Mouse (Mus musculus): ENCODE measurements at regions not wholly inside any gene's neighbourhood (a gene's known extent, or its start where the extent isn't known, plus 50 kb on each side); places are given as distances from the start of the nearest gene placed in this dataset.

DNA sequence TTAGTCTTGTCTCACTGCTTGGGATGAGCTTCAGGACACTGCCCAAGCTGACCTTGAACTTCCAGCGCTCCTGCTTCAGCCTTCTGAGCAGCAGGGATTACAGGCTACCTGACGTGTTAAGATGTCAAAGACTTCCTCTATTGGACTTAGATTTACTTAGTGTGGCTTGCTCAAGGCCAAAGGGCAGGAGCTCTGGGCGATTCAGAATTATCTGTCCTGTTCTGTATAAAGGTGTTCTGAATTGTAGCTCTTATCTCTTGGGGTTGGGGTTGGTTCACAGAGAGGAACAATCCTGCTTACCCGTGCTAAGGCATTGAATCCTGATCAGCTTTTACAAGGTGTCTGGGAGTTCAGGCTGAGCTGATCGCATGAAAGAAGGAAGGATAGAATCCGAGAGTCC, 449.3 kb upstream of the Mgmt start:
- no peak for DNase-seq (ENCODE audit: low read depth)

DNA sequence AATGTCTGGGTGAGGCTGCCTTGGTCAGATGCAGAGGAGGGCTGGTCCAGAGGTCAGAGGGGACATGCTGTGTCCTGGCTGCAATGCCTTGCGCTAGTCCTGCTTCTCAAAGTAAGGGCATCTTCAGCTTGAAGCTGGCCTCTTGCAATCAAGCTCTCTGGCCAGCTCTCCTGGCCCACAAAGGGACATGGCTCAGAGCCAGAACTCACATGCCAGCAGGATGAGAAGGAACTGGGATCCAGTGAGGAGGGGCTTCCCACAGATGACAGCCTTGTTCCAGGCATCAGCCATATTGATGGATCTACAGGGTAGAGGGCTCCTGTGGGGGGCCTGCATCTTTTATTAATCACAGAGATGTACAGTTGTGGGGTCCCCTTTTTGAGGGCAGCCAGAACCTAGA, 445.1 kb upstream of the Mgmt start:
- no peak for DNase-seq (ENCODE audit: low read depth)

DNA sequence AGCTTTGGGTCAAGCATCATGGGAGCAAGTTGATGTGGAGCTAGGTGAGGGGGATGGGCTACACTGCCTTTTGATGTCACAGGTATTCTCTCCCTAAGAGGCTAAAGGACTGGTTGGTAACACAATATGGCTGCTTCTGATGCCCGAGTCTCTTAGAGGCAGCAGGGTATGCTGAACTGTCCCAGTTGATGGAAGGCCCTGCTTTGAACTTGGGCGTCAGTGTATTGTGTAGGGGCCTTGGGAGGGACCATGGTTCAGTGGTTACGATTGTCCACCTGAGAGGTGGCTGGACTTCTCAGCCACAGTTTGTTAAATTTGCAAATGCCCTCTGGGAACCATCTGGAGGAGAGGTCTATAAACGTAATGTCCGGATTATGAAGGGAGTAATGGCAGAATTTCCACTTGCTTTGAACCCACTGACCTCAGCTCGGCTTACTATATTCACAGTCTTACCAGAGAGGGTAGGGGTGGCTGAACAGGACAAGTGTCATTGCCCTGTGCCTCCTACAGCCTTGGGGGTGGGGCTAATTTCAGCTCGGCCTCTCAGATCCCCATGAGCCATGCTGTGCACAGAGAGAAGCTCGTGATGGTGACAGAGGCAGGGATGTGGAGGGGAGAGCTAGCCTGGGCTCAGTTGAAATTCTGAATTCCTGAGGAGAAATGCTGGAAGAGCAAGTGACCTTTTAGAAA, 442.6 kb upstream of the Mgmt start:
- no peak for DNase-seq (ENCODE audit: low read depth)

DNA sequence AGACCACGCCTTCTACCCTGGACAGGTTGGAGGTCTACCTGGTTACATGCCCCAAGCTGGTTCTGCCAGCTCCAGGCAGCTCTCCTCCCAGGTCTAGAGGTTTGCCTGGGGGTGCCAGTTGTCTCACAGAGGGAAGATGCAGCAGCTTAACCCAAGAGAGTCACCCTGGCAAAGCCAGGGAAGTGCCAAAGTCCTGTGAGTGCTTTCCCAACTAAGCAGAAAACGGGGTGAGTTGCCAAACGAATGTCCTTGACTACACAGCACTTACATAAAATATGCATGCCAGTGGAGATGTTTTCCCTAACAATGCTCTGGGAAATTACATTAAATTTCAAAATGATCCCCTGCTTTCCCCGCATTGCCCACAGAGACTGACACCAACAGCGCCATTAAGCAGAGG, 441.9 kb upstream of the Mgmt start:
- no peak for DNase-seq (ENCODE audit: low read depth)

DNA sequence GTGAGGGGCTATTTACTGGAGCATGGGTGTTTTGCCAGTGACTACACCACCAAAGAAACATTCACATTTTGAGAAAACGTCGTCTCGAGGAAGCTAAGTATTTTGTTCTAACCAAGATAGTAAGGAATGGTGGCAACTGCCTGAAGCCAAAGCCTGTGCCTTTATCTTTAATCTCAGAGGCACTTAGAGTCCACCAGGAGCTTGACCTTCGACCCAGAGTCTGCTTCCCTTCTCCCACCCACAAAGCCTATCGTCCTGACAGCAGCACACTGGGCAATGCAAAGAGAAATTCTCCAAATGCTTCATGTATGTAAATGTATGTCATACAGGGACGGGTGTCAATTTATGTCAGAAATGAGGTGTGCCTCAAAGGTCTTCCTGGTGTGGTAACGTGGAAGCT, 437.2 kb upstream of the Mgmt start:
- no peak for DNase-seq (ENCODE audit: low read depth)

DNA sequence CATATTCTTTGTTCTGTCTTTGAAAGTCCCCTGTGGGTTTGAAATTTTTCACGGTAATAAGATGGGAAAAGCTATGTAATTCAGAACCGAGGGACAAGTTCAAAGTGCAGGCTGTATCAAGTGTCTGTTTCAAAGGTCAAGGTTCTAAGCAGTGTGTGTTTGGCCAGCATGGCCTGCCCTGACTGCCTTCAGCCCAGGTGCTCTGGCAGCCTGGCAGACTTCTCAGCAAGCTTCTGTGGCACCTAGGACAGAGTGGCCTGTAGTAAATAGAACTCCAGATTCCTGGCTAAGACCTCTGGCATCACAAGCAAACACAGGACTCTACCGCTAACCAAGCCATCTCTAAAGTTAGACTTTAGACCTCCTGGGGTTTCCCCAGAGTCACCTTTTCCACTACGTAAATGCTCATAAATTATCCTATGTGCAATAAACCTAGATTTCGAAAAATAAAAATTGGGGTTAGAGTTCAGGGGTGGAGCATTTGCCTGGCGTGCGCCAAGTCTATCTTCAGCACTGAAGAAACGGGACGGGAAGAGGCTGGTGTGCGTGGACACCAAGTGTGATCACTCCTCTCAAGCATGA, 436.5 kb upstream of the Mgmt start:
- no peak for DNase-seq (ENCODE audit: low read depth)

DNA sequence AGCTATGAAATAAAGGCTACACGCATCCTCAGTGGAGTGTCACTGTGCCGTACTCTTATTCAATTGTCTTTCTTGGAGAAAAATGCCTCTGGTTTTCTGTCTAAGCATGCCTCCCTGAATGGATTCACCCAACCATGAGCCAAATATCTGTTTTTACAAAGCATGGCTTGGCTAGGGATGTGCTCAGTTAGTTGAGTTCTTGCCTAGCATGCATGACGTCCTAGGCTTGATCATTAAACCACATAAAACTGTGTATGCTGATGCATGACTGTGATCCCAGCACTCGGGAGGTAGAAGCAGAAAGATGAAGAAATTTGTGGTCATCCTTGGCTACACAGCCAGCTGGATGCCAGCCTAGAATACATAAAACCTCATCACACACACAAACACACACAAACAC, 417.3 kb upstream of the Mgmt start:
- no peak for DNase-seq (ENCODE audit: low read depth)

DNA sequence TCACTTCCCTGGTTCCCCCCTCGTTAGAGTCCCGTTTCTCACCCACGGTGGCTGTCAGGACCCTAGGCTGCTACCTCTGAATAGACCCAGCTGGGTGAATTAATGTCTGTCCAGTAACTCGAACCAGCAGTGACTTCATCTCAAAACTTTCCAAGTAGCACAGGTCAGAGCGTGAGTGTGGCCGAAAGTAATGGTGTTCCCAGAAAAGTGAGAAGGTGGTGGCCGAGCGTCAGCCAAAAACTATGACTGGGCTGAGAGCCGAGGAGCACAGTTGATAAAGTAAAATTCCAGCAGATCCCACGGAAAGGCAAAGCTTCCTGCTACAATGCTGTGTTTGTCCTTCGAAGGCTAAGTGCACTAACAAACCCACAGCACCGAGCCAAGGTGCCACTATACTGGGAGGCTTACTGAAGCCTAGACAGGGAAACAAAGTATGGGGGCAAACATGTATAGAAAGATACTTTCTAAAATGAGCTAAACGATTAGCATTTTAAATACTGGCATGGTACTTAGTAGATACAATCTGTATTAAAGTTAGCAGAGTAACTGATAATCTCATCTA, 413.7 kb upstream of the Mgmt start:
- no peak for DNase-seq (ENCODE audit: low read depth)

DNA sequence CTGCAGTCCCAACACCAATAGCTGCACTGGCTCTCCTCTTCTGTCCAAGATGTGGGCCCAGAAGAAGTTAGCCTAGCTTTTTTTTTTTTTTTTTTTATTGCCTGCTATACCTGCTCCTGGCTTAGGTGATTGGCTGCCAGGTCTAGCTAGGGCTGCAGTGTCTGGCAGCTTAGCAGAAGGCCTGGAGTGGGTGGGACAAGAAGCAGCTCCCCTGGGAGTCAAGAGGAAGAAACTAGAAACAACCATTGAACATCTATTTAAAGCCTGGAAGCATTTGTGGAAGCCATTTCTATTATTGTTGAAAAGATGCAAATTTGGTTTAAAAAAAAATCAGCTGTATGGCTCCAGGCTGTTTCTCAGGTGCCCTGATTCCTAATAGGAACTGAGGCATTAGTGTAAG, 411.2 kb upstream of the Mgmt start:
- DNase-seq (ENCODE audit: low read depth): no peak

DNA sequence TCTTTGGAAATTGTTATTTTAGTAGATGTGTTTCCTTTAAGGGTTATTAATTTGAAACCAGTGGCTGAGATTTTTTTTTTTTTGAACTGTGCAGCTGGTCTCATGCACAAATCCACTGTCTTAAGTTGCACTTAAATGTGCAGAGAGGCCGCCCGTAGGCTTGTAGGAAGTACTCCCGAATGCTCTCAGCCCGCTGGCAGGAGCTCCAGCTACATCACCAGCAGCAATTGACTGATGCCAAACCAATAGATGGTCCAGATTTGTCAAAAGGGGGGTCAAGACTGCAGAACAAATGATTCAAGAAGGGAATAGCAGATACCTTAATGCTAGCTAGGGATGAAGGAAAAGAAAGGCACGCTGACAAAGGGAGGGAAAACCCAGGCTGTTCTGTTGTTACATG, 406.9 kb upstream of the Mgmt start:
- no peak for DNase-seq (ENCODE audit: low read depth)

DNA sequence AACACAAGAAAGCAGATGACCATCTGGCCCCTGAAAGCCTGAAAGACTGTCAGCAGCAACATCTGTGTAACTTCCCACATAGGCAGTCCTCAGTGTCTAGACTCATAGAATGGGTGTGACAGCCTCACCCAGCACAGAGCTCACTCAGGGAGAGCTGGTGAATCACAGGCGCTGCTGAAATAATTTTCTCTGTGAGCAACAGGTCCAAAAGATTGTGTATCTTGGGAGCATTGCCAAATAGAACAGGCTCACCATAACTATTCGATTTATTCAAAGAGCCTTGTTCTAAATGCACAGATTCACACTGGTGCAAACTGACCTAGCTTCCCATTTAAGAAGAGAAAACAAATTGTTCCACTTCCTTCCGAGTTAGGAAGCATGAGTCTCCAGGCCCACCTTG, 399.6 kb upstream of the Mgmt start:
- no peak for DNase-seq (ENCODE audit: low read depth)

DNA sequence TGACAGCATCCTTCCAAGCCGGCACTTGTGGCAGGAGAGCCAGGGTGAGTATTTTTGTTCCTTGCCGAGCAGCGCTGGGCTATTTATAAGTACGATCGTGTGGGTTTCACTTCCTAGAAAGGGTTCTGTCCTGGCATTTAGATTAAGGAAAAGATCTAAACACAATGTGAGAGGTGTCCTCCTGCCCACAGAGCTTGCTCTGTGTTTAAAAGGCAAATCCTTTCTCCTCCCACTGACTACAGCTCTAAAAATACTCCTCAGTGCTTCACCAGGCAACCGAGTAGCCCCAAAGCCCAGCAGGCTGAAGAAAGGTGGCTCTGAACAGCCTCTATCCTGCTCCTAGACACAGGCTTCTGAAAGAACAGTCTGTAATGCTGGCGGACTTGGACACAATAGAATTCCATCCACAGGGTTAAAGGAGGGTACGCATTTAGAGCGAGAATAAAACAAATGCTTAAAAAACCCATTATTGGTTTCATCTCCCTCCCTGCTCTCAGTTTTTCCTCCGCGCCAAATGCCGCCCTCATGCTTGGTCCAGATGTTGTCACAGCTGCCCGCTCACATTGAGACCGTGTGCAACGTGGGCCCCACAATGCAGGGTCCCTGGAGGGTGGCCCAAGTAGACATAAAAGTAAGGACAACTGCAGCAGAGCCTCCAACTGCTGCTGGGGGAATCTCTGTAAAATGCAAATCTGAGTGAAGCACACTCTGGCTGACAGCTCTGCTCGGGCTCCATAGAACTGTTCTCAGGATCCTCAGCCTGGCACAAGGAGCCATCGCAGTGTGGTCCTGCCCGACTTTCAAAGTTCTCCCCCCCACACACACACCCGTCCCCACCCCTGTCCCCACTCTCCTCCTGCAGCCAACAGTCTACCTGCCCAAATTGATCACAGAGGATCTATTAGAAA, 397.8 kb upstream of the Mgmt start:
- no peak for DNase-seq (ENCODE audit: low read depth)

DNA sequence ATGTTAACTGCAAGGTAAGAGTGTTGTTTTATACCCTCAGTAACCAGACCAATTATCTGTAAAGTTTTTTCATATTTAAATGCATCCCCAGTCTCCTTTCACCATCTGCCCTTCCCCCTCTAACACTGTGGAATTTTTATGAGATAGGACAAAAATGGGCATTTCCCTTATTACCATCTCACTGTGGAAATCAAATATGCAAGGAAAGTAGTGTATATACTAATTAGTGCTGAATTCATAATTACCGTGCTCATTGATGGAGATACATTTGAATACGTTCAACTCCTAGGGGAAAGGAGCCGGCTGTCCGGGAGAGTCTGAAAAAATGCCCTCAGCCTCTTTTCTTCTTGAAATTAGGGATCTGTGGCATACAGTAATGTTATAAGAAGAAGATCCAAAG, 394.4 kb upstream of the Mgmt start:
- DNase-seq (ENCODE audit: low read depth): no peak

DNA sequence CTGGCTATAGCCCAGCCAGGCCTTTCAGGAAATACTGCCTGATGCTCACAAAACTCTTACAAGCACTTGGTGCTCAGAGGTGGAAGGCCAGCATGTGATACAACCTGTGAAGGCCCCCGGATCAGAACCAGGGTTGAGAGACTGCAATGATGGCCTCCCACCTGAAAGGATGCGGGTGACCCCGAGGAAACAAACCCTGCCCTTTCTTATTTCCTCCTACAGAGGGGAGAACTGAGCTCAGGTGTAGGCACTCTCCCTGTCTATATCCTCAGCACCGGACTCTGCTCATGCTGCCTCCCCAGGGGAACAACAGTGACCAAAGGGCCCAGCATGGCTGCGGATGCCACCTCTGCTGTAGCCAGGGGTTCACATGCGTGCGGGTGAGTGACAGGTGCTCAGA, 393.3 kb upstream of the Mgmt start:
- DNase-seq (ENCODE audit: low read depth): no peak

DNA sequence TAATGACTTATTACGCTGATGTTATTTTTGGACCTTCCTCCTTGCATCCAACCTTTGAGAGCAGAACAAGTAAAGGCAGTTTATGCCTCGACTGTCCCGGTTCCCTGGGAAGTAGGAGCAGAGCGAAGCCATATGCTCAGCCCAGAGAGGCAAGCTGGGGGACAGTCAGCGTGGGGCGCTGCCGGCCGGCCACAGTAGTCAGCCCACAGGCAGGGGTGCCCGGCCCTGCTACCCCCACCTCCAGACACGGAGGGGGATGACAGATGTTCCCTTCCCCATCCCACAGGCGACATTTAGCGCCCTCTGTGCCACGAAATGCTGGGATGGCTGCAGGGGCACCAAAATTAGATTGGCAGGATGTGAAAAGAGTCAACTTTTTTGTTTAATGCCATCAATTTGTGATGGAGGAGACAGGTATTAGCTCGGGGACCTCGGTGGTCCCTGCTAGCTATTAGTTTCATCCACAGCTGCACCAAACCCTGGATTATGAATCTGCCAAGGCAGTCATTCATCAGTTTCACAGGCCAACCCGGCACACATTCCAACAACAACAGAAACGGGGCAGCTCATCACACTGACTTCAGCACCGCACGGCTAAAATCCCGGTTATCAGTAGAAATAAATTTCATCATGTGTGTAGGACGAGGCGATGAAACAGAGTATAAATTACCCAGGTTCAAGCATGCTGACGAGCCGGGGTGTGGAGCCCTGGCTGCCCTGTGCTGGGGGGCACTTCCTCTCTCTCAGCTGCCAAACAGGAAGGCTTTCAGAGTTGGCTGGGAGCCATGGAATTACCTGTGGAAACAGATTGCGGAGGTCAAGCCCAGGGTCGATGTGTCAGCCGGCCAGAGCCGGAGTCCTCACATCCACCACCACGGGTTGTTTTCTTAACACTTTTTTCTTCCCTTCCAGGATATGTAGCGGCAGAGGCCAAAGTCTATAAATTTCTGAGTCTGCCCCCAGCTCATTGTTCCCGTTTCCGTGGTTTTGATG, 392.3 kb upstream of the Mgmt start:
- no peak for DNase-seq (ENCODE audit: low read depth)

DNA sequence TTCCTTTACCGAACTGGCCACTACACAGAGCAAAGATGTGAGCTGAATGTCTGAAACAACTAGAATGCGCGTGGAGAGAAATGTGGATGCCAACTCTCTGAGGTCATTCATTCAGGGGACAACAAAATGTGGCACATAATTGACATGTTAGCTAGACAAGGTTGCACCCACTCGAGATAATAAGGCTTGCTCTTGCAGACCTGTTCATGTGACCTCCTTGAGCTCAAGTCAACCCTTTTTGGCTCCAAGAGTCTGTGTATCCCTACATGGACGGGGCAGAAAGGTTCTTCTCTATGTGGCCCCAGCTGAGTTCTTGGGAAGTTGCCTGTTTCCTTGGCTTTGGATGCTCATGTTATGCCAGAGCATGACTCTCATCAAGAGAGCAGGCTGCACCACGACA, 383.0 kb upstream of the Mgmt start:
- DNase-seq (ENCODE audit: low read depth): no peak

DNA sequence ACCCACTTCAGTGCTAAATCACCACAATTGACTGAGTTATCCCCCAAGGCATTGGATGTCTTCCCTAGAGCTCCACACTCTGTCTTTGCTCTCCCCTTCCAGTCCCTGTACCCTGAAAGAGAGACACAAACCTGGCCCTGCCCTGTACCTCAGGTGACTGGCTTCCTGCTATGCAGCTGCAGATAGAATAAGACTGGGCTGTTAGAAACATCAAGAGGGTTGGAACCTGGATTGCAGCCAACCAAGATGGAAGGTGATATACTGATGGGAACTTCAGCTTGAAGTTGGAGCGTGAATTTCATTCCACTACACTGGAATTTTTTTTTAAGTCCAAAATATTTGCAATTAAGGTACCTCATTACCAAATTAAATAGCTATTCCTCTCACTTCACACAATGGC, 379.0 kb upstream of the Mgmt start:
- no peak for DNase-seq (ENCODE audit: low read depth)

DNA sequence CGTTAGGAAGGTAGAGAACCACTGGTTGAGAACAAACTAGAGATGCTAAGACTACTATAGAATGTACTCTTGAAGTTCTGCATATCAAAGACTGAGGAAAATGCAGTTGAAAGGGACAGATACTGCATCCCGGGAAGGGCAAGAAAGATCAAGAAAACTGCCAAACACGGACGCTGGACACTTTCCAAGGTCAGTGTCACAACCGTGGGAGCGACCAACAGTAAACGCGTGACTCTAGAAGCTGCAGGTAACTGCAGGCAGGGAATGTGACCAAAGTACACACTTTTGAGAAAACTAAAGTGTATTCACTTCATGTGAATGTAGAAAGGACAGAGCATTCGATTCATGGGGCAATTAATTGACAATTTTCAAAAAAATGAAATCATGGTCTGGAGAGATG, 368.6 kb upstream of the Mgmt start:
- no peak for DNase-seq (ENCODE audit: low read depth)

DNA sequence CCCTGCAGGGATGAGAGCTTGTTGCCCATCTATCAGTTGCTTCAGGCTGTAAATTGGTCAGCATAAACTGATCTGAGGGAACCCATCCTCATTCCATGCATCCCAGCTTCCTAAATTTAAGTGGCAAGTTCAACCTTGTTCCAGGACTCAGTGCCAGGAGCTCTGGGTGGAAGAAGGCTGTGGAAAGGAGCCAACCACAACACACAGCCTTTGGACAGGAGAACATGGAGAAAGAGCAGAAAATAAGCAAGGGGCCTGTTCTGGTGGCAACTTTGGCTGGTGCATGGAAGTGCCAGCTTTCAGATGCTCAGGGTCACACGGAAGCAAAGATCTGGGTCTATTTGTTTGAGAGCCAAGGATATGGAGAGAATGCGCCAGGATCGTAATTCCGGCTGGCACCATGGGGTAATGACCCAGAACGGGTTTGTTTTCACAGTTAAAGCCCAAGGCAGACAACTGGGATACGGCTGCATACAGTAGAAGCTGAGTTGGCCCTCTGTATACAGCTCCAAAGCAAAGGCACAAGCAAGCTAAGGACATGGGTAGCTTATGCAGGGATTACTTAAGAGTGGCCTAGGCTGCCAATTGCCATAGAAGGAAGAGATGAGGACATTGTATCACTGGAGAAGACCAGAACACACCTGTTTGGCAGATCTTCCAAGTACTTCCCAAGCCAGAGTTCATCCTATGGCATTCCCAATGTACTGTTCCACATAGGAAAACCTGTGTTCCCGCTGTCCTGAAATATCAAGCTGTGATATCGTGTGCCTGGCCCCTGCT, 364.2 kb upstream of the Mgmt start:
- no peak for DNase-seq (ENCODE audit: low read depth)

DNA sequence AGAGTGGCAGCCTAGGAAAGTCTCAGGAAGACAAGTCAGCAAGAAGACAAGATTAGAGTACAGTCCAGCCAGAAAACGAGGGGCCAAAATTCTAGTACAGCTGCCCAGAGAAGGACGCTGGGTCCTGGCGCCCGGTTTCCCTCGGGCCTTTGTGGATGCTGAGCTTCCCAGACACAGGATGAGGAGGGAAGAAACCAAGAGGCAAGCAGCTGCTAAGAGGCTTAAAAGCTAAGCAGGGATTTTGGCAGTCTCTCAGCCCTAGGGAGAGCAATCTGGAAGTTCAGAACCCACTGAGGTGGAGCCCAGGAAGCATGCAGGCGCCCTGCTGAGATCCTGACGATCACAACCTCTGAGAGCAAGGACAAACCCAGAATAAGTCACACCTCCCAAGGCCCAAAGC, 363.1 kb upstream of the Mgmt start:
- no peak for DNase-seq (ENCODE audit: low read depth)

Measured in c-Kit-positive CD71-positive TER-119-negative erythroid progenitor cells, embryonic 14.5 days (primary cell).